Mouse (Mus musculus) cerebellum, adult 9-11 months (tissue): ENCODE results near the gene Cacna1i.

Experiments used
- DNase-seq: peaks from one replicate; pipeline ENCODE4 v3.0.0; 2022

Cacna1i gene

GRCm38 (mm10) chr15:80335196-80335595 lies 48.2 kb downstream of the Cacna1i start:
- no peak for DNase-seq

GRCm38 (mm10) chr15:80340348-80340747 lies 53.3 kb downstream of the Cacna1i start:
- no peak for DNase-seq

- DNase-seq, result peak; percentile 76
Measured at GRCm38 (mm10) chr15:80342394-80342793, 55.4 kb downstream of the Cacna1i start.

- peak; percentile 100 for DNase-seq
Measured at GRCm38 (mm10) chr15:80343031-80343430, 56.0 kb downstream of the Cacna1i start.

GRCm38 (mm10) chr15:80343731-80344130 lies 56.7 kb downstream of the Cacna1i start:
- DNase-seq, result peak; percentile 72

- DNase-seq, result no peak
Measured at GRCm38 (mm10) chr15:80346510-80346909, 59.5 kb downstream of the Cacna1i start.

GRCm38 (mm10) chr15:80350431-80350830 lies 63.4 kb downstream of the Cacna1i start:
- no peak for DNase-seq

GRCm38 (mm10) chr15:80358798-80359197 lies 71.8 kb downstream of the Cacna1i start:
- peak; percentile 85 for DNase-seq

- no peak for DNase-seq
Measured at GRCm38 (mm10) chr15:80361780-80362508, 74.9 kb downstream of the Cacna1i start.

- peak; percentile 90 for DNase-seq
Measured at GRCm38 (mm10) chr15:80362509-80363172, 75.6 kb downstream of the Cacna1i start.

GRCm38 (mm10) chr15:80363821-80364715 lies 77.0 kb downstream of the Cacna1i start:
- no peak for DNase-seq

GRCm38 (mm10) chr15:80366899-80367298 lies 79.9 kb downstream of the Cacna1i start:
- DNase-seq, result no peak

GRCm38 (mm10) chr15:80373219-80373964 lies 86.4 kb downstream of the Cacna1i start:
- DNase-seq, result peak; percentile 57

GRCm38 (mm10) chr15:80374854-80375253 lies 87.8 kb downstream of the Cacna1i start:
- no peak for DNase-seq

GRCm38 (mm10) chr15:80387185-80387584 lies 100.1 kb downstream of the Cacna1i start:
- DNase-seq, result no peak

GRCm38 (mm10) chr15:80391791-80392190 lies 104.8 kb downstream of the Cacna1i start:
- no peak for DNase-seq

GRCm38 (mm10) chr15:80395035-80395434 lies 108.0 kb downstream of the Cacna1i start:
- DNase-seq, result no peak

GRCm38 (mm10) chr15:80399451-80399850 lies 112.4 kb downstream of the Cacna1i start:
- peak; percentile 61 for DNase-seq

- DNase-seq, result no peak
Measured at GRCm38 (mm10) chr15:80401387-80401898, 114.4 kb downstream of the Cacna1i start.

GRCm38 (mm10) chr15:80401980-80402379 lies 114.9 kb downstream of the Cacna1i start:
- no peak for DNase-seq

- no peak for DNase-seq
Measured at GRCm38 (mm10) chr15:80407873-80408272, 120.8 kb downstream of the Cacna1i start.

GRCm38 (mm10) chr15:80410661-80411060 lies 123.6 kb downstream of the Cacna1i start:
- DNase-seq, result no peak
